ENCODE assay signal across 19 mouse cellular contexts in genomic region chr4:108005328-108005727, GRCm38 (mm10). TPM values are rescaled to one million over a fixed set of nuclear protein-coding genes. Genes with fewer than 3 reads are reported as not detected.
DNase-seq lines count a peak whose midpoint lies in the region; ATAC-seq lines count a peak whose summit lies in the region.
"Had no signal": no experiment of that assay in that cellular context is flagged by ENCODE, and none has a peak within 500 bp of the region (broad histone marks: within the 10 kb centered on the region; RNA-seq: fewer than 3 reads in every experiment).

No protein-coding gene starts in this region.

- ATAC-seq in embryonic facial prominence, embryonic 13.5 days (ENCODE audit: insufficient number of reproducible peaks, insufficient read depth, low FRiP score, low TSS enrichment, low read depth): no peak
- 0 out of 2 replicates have a peak, but pooled peaks have one; percentile 49 for ATAC-seq in hindbrain, embryonic 13.5 days (ENCODE audit: low FRiP score)
- no peak for ATAC-seq in hindbrain, embryonic 11.5 days (ENCODE audit: low FRiP score)
- ATAC-seq in midbrain, embryonic 13.5 days: 0 out of 2 replicates have a peak, but pooled peaks have one; percentile 30
- ATAC-seq in midbrain, embryonic 15.5 days (replicated peaks): no peak
- ATAC-seq in hindbrain, embryonic 15.5 days (ENCODE audit: low FRiP score, low read depth): peak; percentile 61
- ATAC-seq: Patski had no signal

- no peaks in the 10 kb centered on the region for H3K36me3 ChIP-seq in embryonic facial prominence, embryonic 13.5 days
- no peaks in the 10 kb centered on the region for H3K36me3 ChIP-seq in embryonic facial prominence, embryonic 10.5 days (replicated peaks)
- no peaks in the 10 kb centered on the region for H3K36me3 ChIP-seq in hindbrain, embryonic 13.5 days
- no peaks in the 10 kb centered on the region for H3K36me3 ChIP-seq in hindbrain, embryonic 11.5 days (ENCODE audit: control insufficient read depth, insufficient read depth, low read length)
- H3K36me3 ChIP-seq in midbrain, embryonic 13.5 days: no peaks in the 10 kb centered on the region
- H3K36me3 ChIP-seq in midbrain, embryonic 15.5 days (replicated peaks): no peaks in the 10 kb centered on the region
- no peaks in the 10 kb centered on the region for H3K36me3 ChIP-seq in hindbrain, embryonic 15.5 days
- H3K36me3 ChIP-seq in limb, embryonic 10.5 days: no peaks in the 10 kb centered on the region
- H3K36me3 ChIP-seq: embryonic facial prominence, embryonic 12.5 days; limb, embryonic 15.5 days had no signal

- H3K27me3 ChIP-seq in embryonic facial prominence, embryonic 13.5 days: no peaks in the 10 kb centered on the region
- H3K27me3 ChIP-seq in embryonic facial prominence, embryonic 10.5 days (replicated peaks; ENCODE audit: low read depth, poor library complexity, severe bottlenecking): no peaks in the 10 kb centered on the region
- 0 out of 2 replicates have a peak, but pooled peaks cover 3% of the 10 kb centered on the region for H3K27me3 ChIP-seq in hindbrain, embryonic 13.5 days
- no peaks in the 10 kb centered on the region for H3K27me3 ChIP-seq in hindbrain, embryonic 11.5 days (ENCODE audit: control insufficient read depth, insufficient read depth, low read length)
- no peaks in the 10 kb centered on the region for H3K27me3 ChIP-seq in midbrain, embryonic 13.5 days
- H3K27me3 ChIP-seq in midbrain, embryonic 15.5 days (replicated peaks): no peaks in the 10 kb centered on the region
- no peaks in the 10 kb centered on the region for H3K27me3 ChIP-seq in hindbrain, embryonic 15.5 days
- no peaks in the 10 kb centered on the region for H3K27me3 ChIP-seq in limb, embryonic 10.5 days (ENCODE audit: low read depth, poor library complexity, severe bottlenecking)
- H3K27me3 ChIP-seq: limb, embryonic 15.5 days; Patski had no signal

- peak overlapping the region; percentile 5; the same call in 1 of the 2 replicates for H3K27ac ChIP-seq in embryonic facial prominence, embryonic 13.5 days
- H3K27ac ChIP-seq in embryonic facial prominence, embryonic 10.5 days (replicated peaks): no peak overlapping the region
- no peak overlapping the region for H3K27ac ChIP-seq in hindbrain, embryonic 13.5 days
- H3K27ac ChIP-seq in hindbrain, embryonic 11.5 days (ENCODE audit: low read depth, low read length): no peak overlapping the region
- no peak overlapping the region for H3K27ac ChIP-seq in midbrain, embryonic 13.5 days
- no peak overlapping the region for H3K27ac ChIP-seq in midbrain, embryonic 15.5 days
- no peak overlapping the region for H3K27ac ChIP-seq in hindbrain, embryonic 15.5 days (replicated peaks)
- no peak overlapping the region for H3K27ac ChIP-seq in limb, embryonic 10.5 days
- H3K27ac ChIP-seq: embryonic facial prominence, embryonic 12.5 days; layer of hippocampus, adult 2 months; left cerebral cortex, adult 2 months; limb, embryonic 15.5 days; macrophage had no signal

- no peaks in the 10 kb centered on the region for H3K9me3 ChIP-seq in embryonic facial prominence, embryonic 13.5 days
- H3K9me3 ChIP-seq in embryonic facial prominence, embryonic 10.5 days: no peaks in the 10 kb centered on the region
- H3K9me3 ChIP-seq in hindbrain, embryonic 13.5 days: no peaks in the 10 kb centered on the region
- H3K9me3 ChIP-seq in hindbrain, embryonic 11.5 days (ENCODE audit: control insufficient read depth, low read length): no peaks in the 10 kb centered on the region
- H3K9me3 ChIP-seq in midbrain, embryonic 13.5 days: no peaks in the 10 kb centered on the region
- no peaks in the 10 kb centered on the region for H3K9me3 ChIP-seq in midbrain, embryonic 15.5 days
- H3K9me3 ChIP-seq in hindbrain, embryonic 15.5 days: no peaks in the 10 kb centered on the region
- no peaks in the 10 kb centered on the region for H3K9me3 ChIP-seq in limb, embryonic 10.5 days (replicated peaks)
- H3K9me3 ChIP-seq: embryonic facial prominence, embryonic 12.5 days; limb, embryonic 15.5 days had no signal

- no peak overlapping the region for H3K4me2 ChIP-seq in embryonic facial prominence, embryonic 13.5 days
- H3K4me2 ChIP-seq in hindbrain, embryonic 13.5 days: no peak overlapping the region
- H3K4me2 ChIP-seq in hindbrain, embryonic 11.5 days (replicated peaks; ENCODE audit: low read depth, low read length): no peak overlapping the region
- no peak overlapping the region for H3K4me2 ChIP-seq in midbrain, embryonic 13.5 days (replicated peaks)
- H3K4me2 ChIP-seq in midbrain, embryonic 15.5 days: no peak overlapping the region
- no peak overlapping the region for H3K4me2 ChIP-seq in hindbrain, embryonic 15.5 days
- H3K4me2 ChIP-seq: embryonic facial prominence, embryonic 12.5 days; limb, embryonic 15.5 days had no signal

- no peak overlapping the region for H3K9ac ChIP-seq in embryonic facial prominence, embryonic 13.5 days
- H3K9ac ChIP-seq in hindbrain, embryonic 13.5 days: no peak overlapping the region
- no peak overlapping the region for H3K9ac ChIP-seq in hindbrain, embryonic 11.5 days (ENCODE audit: low read depth, low read length)
- H3K9ac ChIP-seq in midbrain, embryonic 13.5 days (replicated peaks): no peak overlapping the region
- H3K9ac ChIP-seq in midbrain, embryonic 15.5 days: no peak overlapping the region
- no peak overlapping the region for H3K9ac ChIP-seq in hindbrain, embryonic 15.5 days
- H3K9ac ChIP-seq: embryonic facial prominence, embryonic 12.5 days; limb, embryonic 15.5 days had no signal

- peaks cover 6% of the 10 kb centered on the region; the same call in 1 of the 2 replicates for H3K4me1 ChIP-seq in embryonic facial prominence, embryonic 13.5 days
- 0 out of 2 replicates have a peak, but pooled peaks cover 3% of the 10 kb centered on the region for H3K4me1 ChIP-seq in embryonic facial prominence, embryonic 10.5 days
- H3K4me1 ChIP-seq in hindbrain, embryonic 13.5 days (replicated peaks): no peaks in the 10 kb centered on the region
- no peaks in the 10 kb centered on the region for H3K4me1 ChIP-seq in hindbrain, embryonic 11.5 days (replicated peaks; ENCODE audit: control insufficient read depth, insufficient read depth, low read length)
- no peaks in the 10 kb centered on the region for H3K4me1 ChIP-seq in midbrain, embryonic 13.5 days (replicated peaks)
- H3K4me1 ChIP-seq in midbrain, embryonic 15.5 days: no peaks in the 10 kb centered on the region
- 0 out of 2 replicates have a peak, but pooled peaks cover 4% of the 10 kb centered on the region for H3K4me1 ChIP-seq in hindbrain, embryonic 15.5 days (replicated peaks)
- no peaks in the 10 kb centered on the region for H3K4me1 ChIP-seq in limb, embryonic 10.5 days
- H3K4me1 ChIP-seq: embryonic facial prominence, embryonic 12.5 days had no signal

- H3K4me3 ChIP-seq in embryonic facial prominence, embryonic 13.5 days: no peak overlapping the region
- H3K4me3 ChIP-seq in embryonic facial prominence, embryonic 10.5 days: no peak overlapping the region
- no peak overlapping the region for H3K4me3 ChIP-seq in hindbrain, embryonic 13.5 days
- H3K4me3 ChIP-seq in hindbrain, embryonic 11.5 days (ENCODE audit: low read depth, low read length): no peak overlapping the region
- no peak overlapping the region for H3K4me3 ChIP-seq in midbrain, embryonic 13.5 days (replicated peaks)
- H3K4me3 ChIP-seq in midbrain, embryonic 15.5 days: no peak overlapping the region
- H3K4me3 ChIP-seq in hindbrain, embryonic 15.5 days: no peak overlapping the region
- H3K4me3 ChIP-seq in limb, embryonic 10.5 days: no peak overlapping the region
- H3K4me3 ChIP-seq: embryonic facial prominence, embryonic 12.5 days; layer of hippocampus, adult 2 months; left cerebral cortex, adult 2 months; limb, embryonic 15.5 days had no signal

- DNase-seq in embryonic facial prominence, embryonic 10.5 days (ENCODE audit: low spot score): no peak
- DNase-seq in hindbrain, embryonic 11.5 days (ENCODE audit: low spot score): no peak
- DNase-seq in limb, embryonic 10.5 days (ENCODE audit: low spot score): no peak
- DNase-seq: cerebellum, adult 11 months; cerebellum, postnatal 36 days; heart, postnatal 36 days; thymus, postnatal 14 days had no signal

- WGBS in embryonic facial prominence, embryonic 13.5 days: 68% methylated on average over 7 of the region's 7 CpGs
- WGBS in embryonic facial prominence, embryonic 10.5 days: 81% methylated on average over 7 of the region's 7 CpGs
- 55% methylated on average over 7 of the region's 7 CpGs for WGBS in hindbrain, embryonic 13.5 days
- 76% methylated on average over 7 of the region's 7 CpGs for WGBS in hindbrain, embryonic 11.5 days
- WGBS in midbrain, embryonic 13.5 days: 50% methylated on average over 7 of the region's 7 CpGs
- WGBS in midbrain, embryonic 15.5 days: 57% methylated on average over 7 of the region's 7 CpGs
- 47% methylated on average over 7 of the region's 7 CpGs for WGBS in hindbrain, embryonic 15.5 days
- 75% methylated on average over 7 of the region's 7 CpGs for WGBS in limb, embryonic 10.5 days

RNA-seq across cellular contexts. Expression of gene Slc1a7, which starts 37.2 kb away (rescaled TPM):
- not detected in 2 replicates for polyA plus RNA-seq in embryonic facial prominence, embryonic 13.5 days (2015; fragmentation: Nextera tagmentation; extraction: Ambion mirVana)
- polyA plus RNA-seq in embryonic facial prominence, embryonic 10.5 days (2016; fragmentation: Nextera tagmentation; extraction: Ambion mirVana): not detected in 2 replicates
- polyA plus RNA-seq in hindbrain, embryonic 13.5 days (2015; fragmentation: Nextera tagmentation; extraction: Ambion mirVana): not detected in 2 replicates
- not detected in 2 replicates for polyA plus RNA-seq in hindbrain, embryonic 11.5 days (2014; fragmentation: Nextera tagmentation; extraction: Ambion mirVana)
- not detected in 2 replicates for polyA plus RNA-seq in midbrain, embryonic 13.5 days (2015; fragmentation: Nextera tagmentation; extraction: Ambion mirVana)
- polyA plus RNA-seq in midbrain, embryonic 15.5 days (2015; fragmentation: Nextera tagmentation; extraction: Ambion mirVana): 0.09 TPM in 1 of 2 replicates, not detected in the other
- 0.05 TPM in 1 of 2 replicates, not detected in the other for polyA plus RNA-seq in hindbrain, embryonic 15.5 days (2015; fragmentation: Nextera tagmentation; extraction: Ambion mirVana)
- not detected in 2 replicates for polyA plus RNA-seq in limb, embryonic 10.5 days (2016; fragmentation: Nextera tagmentation; extraction: Ambion mirVana)
- polyA plus RNA-seq: embryonic facial prominence, embryonic 12.5 days; kidney, embryonic 14.5 days; macrophage had no signal

Comparison
In these comparisons a context has a peak if more than half of its experiments do, and no peak if none do; other contexts are left out.
1. ATAC-seq: peak in hindbrain, embryonic 13.5 days (single experiment), midbrain, embryonic 13.5 days (single experiment) and hindbrain, embryonic 15.5 days (single experiment); none in embryonic facial prominence, embryonic 13.5 days (single experiment), hindbrain, embryonic 11.5 days (single experiment) and midbrain, embryonic 15.5 days (single experiment).